Mouse (Mus musculus) heart, embryonic 10.5 days (tissue): ENCODE results near the gene Vmn2r108. TPM values are rescaled to one million over a fixed set of nuclear protein-coding genes. Genes with fewer than 3 reads are reported as not detected.
"Not testable (repeated sequence)": the region's sequence is repeated elsewhere in the genome, so short reads cannot be mapped to it uniquely, and the experiment has no call there.

Source experiments
- DNase-seq: peaks from one replicate; pipeline ENCODE4 v3.0.0-alpha.2; 2017; ENCODE audit warnings: low spot score
- H3K27ac ChIP-seq: fragments of 300-500 bp; sonication (generic); 2 replicates; pipeline ENCODE4 v1.5.1; 2016; ENCODE audit warnings: mild to moderate bottlenecking
- H3K27me3 ChIP-seq: fragments of 300-500 bp; sonication (generic); 2 replicates; pipeline ENCODE4 v1.6.1; 2016; ENCODE audit warnings: mild to moderate bottlenecking; ENCODE audit not compliant: poor library complexity, insufficient read depth, severe bottlenecking
- H3K36me3 ChIP-seq: fragments of 300-500 bp; sonication (generic); 2 replicates; pipeline ENCODE4 v1.6.1; 2016; ENCODE audit warnings: mild to moderate bottlenecking, moderate library complexity
- H3K4me1 ChIP-seq: fragments of 300-500 bp; sonication (generic); 2 replicates; pipeline ENCODE4 v1.6.1; 2016; ENCODE audit warnings: mild to moderate bottlenecking
- H3K4me3 ChIP-seq: fragments of 300-500 bp; sonication (generic); 2 replicates; pipeline ENCODE4 v1.5.1; 2016; ENCODE audit warnings: mild to moderate bottlenecking, moderate library complexity
- H3K9me3 ChIP-seq: fragments of 300-500 bp; sonication (generic); 2 replicates; pipeline ENCODE4 v1.6.1; 2016; ENCODE audit warnings: mild to moderate bottlenecking, moderate library complexity
- WGBS: fragments of 180-500 bp; shearing (Covaris S2); methylation state at CpG from one replicate; pipeline ENCODE4 v1.1.7; 2016; 5-methylcytosine and 5-hydroxymethylcytosine counted together
- polyA plus RNA-seq: library from polyadenylated mRNA; unstranded; fragments of >200 nt; fragmentation: Nextera tagmentation; extraction: Ambion mirVana; gene quantifications from 2 replicates; pipeline ENCODE4 v1.2.1, GENCODE M21; 2016

Gene Vmn2r108
- polyA plus RNA-seq: not detected in 2 replicates

DNA sequence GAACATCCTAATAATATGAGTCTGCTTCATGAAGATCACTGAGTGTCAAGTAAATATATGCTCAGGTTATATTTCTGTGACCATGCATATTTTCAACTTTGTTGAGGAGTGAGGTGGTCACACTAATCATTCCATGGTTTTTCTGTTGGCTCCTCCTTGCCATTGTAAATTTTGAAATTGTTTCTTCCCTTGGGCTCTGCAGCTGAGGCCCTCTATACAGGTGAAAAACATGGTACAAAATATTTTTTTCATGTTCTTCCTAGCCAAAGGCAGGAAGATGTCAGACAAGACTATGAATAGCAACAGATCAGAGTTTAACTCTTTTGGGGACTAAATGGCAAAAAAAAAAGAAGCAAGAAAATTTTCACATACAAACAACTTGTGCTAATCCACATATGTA lies at the start of gene Vmn2r108:
Gene Vmn2r108 (minus strand): TSS at position 101 of the 400 bp plus-strand sequence.
- no peak within 1 kb of the TSS for H3K27ac ChIP-seq
- H3K4me3 ChIP-seq: no peak within 1 kb of the TSS
- H3K27me3 ChIP-seq: no peaks in the 10 kb centered on the region
- DNase-seq: no peak
- no peaks in the 10 kb centered on the region for H3K36me3 ChIP-seq
- H3K4me1 ChIP-seq: no peaks in the 10 kb centered on the region
- H3K9me3 ChIP-seq: peaks cover 5% of the 10 kb centered on the region; the same call in 1 of the 2 replicates

DNA sequence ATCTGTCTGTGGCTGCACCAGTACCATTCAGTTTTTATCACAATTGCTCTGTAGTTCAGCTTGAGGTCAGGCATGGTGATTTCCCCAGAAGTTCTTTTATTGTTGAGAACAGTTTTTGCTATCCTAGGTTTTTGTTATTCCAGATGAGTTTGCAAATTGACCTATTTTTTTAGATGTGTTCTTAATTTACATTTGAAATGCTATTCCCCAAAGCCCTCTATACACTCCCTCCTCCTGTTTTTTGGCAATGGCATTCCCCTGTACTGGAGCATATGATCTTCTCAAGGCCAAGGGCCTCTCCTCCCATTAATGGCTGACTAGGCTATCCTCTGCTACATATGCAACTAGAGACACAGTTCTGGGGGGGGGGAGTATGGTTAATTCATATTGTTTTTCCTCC lies 27.1 kb upstream of the Vmn2r108 start:
- not testable (repeated sequence) for H3K27ac ChIP-seq, H3K27me3 ChIP-seq, H3K4me3 ChIP-seq, H3K9me3 ChIP-seq, DNase-seq, H3K4me1 ChIP-seq, H3K36me3 ChIP-seq

DNA sequence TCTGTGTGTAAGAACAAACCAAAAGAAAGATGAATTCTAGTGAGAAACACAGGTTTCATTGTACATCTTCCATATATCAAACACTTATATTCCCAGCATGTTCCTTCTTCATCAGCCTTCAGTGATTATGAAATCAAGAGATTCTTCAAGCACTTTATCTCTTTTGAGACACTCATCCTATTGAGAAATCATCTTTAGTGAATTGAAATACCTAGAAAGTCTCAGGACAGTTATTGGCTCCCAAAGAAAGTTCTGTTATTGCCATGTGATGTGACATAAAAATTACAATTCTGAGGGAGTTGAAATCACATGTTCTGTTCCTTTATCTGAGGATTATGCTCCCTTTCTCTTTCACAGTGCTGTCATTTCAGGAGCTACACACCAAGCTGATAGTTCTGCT lies 16.7 kb upstream of the Vmn2r108 start, which contains the start of gene Vmn1r225:
Gene Vmn1r225 (plus strand): TSS at position 301 of the 400 bp plus-strand sequence.
- H3K36me3 ChIP-seq: no peaks in the 10 kb centered on the region
- no peak within 1 kb of the TSS for H3K4me3 ChIP-seq
- H3K9me3 ChIP-seq: no peaks in the 10 kb centered on the region
- no peak within 1 kb of the TSS for H3K27ac ChIP-seq
- no peaks in the 10 kb centered on the region for H3K27me3 ChIP-seq
- no peak for DNase-seq
- no peaks in the 10 kb centered on the region for H3K4me1 ChIP-seq

DNA sequence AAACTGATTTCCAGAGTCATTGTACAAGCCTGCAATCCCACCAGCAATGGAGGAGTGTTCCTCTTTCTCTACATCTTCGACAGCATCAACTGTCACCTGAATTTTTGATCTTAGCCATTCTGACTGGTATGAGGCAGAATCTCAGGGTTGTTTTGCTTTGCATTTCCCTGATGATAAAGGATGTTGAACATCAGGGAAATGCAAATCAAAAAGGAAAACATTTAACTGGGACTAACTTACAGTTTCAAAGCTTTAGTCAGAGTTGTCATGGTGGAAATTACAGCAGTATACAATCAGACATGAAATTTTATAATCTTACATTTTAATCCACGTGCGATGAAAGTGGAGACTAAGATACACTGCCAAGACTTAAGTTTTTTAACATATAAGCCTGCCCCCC lies 7.8 kb downstream of the Vmn2r108 start:
- Histone ChIP-seq H3K36me3 (no peaks in the 10 kb centered on the region), H3K4me3 (no peak overlapping the region), H3K27me3 (no peaks in the 10 kb centered on the region), H3K9me3 (no peaks in the 10 kb centered on the region; the same call in 1 of the 2 replicates), H3K4me1 (no peaks in the 10 kb centered on the region), H3K27ac (no peak overlapping the region)
- no peak for DNase-seq
- WGBS: 62% methylated on average over 3 of the region's 3 CpGs

DNA sequence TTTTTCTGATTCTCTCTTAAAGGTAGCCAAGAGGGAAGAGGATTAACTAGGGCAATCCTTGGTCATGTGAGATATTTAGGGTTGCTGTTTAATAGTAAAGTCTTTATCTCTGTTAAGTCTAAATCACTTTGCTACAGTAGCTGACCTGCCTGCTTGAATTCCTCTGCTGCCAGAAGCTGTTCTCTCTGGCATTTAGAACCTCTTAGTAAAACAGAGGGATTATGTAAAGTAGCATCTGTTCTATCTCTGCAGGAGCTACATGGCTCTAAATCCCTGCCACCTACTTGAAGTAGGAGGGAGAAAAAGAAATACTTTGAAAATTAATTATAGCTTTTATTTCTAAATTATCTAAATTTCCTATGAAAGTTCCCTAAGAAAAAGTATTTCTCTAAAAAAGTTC lies 41.9 kb downstream of the Vmn2r108 start:
- DNase-seq: no peak
- peaks cover 15% of the 10 kb centered on the region for H3K9me3 ChIP-seq

DNA sequence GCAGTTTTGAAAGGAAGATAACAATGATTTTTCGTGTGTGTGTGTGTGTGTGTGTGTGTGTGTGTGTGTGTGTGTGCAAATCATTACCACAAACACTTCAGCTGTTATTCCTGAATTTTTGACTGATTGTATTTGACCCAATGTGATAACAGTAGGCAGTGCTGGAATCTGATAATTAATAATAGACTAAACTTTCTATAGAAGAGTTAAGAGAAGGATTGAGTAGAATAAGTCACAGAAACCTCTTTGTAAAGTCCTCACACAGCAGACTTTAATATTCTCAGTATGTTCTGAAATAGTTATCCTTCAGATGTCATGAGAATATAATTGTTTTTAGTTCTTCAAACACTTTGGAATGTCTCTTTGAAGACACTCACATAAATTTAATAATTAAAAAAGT lies 67.3 kb downstream of the Vmn2r108 start, which contains the start of gene Vmn1r224:
Gene Vmn1r224 (plus strand): TSS at position 301 of the 400 bp plus-strand sequence.
- Histone ChIP-seq H3K36me3 (no peaks in the 10 kb centered on the region), H3K4me1 (no peaks in the 10 kb centered on the region), H3K4me3 (no peak within 1 kb of the TSS), H3K9me3 (peaks cover 3% of the 10 kb centered on the region; the same call in 1 of the 2 replicates), H3K27me3 (no peaks in the 10 kb centered on the region), H3K27ac (no peak within 1 kb of the TSS)
- DNase-seq: no peak
- 34% methylated on average over 1 of the region's 1 CpGs for WGBS

More for the DNA sequence above, 41.9 kb downstream of the Vmn2r108 start:
- Histone ChIP-seq H3K27ac (no peak overlapping the region), H3K27me3 (no peaks in the 10 kb centered on the region), H3K4me1 (no peaks in the 10 kb centered on the region), H3K4me3 (no peak overlapping the region), H3K36me3 (no peaks in the 10 kb centered on the region)

Other genes starting within 250 kb of the Vmn2r108 start
- not detected in 2 replicates for gene Vmn2r105, start 246.3 kb downstream of the Vmn2r108 start, polyA plus RNA-seq
- gene Vmn2r106, start 195.8 kb downstream of the Vmn2r108 start, polyA plus RNA-seq: not detected in 2 replicates
- gene Vmn2r107, start 136.1 kb downstream of the Vmn2r108 start, polyA plus RNA-seq: not detected in 2 replicates
- not detected in 2 replicates for gene Vmn1r224, start 67.2 kb downstream of the Vmn2r108 start, polyA plus RNA-seq
- gene Vmn1r225, start 16.8 kb upstream of the Vmn2r108 start, polyA plus RNA-seq: not detected in 2 replicates
- gene Vmn2r109, start 83.4 kb upstream of the Vmn2r108 start, polyA plus RNA-seq: not detected in 2 replicates
- 0.02 and 0.03 TPM in 2 replicates for gene Vmn2r110, start 115.1 kb upstream of the Vmn2r108 start, polyA plus RNA-seq
- not detected in 2 replicates for gene Fpr-rs3, start 143.5 kb upstream of the Vmn2r108 start, polyA plus RNA-seq
- not detected in 2 replicates for gene Vmn1r226, start 201.5 kb upstream of the Vmn2r108 start, polyA plus RNA-seq
- not detected in 2 replicates for gene Vmn1r227, start 248.5 kb upstream of the Vmn2r108 start, polyA plus RNA-seq